Mouse (Mus musculus) C3H10T1/2 (cell line): ENCODE measurements around the gene Mup4. TPM values are rescaled to one million over a fixed set of nuclear protein-coding genes. Genes with fewer than 3 reads are reported as not detected.

ENCODE experiments used
- polyA plus RNA-seq, 2 experiments: library from polyadenylated mRNA; unstranded; fragments of >200 nt; fragmentation: generic; extraction: Trizol; gene quantifications; one replicate each; pipeline ENCODE4 v1.2.1; 2012; ENCODE audit warnings: missing spikeins in 2 of 2

Gene Mup4
- polyA plus RNA-seq: not detected

GRCm38 (mm10) chr4:59960610-59961009, at the start of gene Mup4:
Mup4 (minus strand) TSS chr4:59960710.

GRCm38 (mm10) chr4:59963405-59964344, 3.2 kb upstream of the Mup4 start, which contains the start of gene Mup6:
Mup6 (plus strand) TSS chr4:59964294.

DNA sequence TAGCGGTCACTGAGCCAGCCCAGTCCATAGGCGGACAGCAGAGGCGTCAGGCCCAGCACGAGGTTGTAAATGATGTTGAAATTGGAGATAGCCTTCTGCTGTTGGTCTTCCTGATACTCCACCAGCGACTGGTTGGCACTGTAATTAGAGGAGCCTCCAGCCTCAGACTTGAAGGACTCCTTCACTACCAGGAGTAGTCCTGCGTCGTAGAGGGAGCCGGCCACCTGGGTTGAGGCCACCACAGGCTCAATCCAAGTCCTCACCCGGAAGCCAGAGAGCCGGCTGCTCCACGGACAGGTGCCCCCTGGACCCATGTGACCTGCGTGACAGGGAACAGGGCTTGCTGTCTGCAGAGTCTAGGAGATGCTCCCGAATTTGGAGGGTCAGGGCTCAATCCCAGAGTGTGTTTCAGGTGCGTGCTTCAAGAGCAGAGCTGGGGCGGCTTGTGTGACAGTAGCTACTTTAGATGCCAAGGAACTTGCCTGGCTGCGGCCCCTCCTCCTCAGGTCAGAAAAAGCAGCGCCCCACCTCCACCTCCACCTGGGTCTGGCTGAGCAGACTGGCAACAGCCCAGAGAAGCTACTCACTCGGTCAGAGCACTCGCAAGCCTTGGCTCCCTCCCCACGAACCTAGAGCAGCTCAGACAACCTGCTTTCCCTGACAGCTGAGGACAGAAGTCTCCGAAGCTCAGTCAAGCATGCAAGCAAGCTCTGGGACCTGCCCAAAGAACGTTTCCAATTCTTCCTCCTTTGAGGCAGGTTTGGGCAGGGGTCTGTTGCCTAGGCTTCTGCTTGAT, 45.7 kb downstream of the Mup4 start, which contains the start of gene Slc46a2:
Slc46a2 (minus strand) TSS at position 449 of the 796 bp plus-strand sequence.

Other genes with a start within 250 kb of the Mup4 start
- 1 to 10 TPM; 4.5 to 8.2 TPM for gene Inip, start 159.1 kb downstream of the Mup4 start, polyA plus RNA-seq
- 1 to 10 TPM in 1 of 2 experiments, under 1 TPM in 1; 0.80 to 2.3 TPM for gene Snx30, start 154.9 kb downstream of the Mup4 start, polyA plus RNA-seq
- under 1 TPM in 1 of 2 experiments, not detected in 1; 0.01 TPM for gene Slc46a2, start 45.7 kb downstream of the Mup4 start, polyA plus RNA-seq
- not detected for gene Mup6, start 3.6 kb upstream of the Mup4 start, polyA plus RNA-seq
- gene Mup7, start 109.8 kb upstream of the Mup4 start, polyA plus RNA-seq: not detected
- not detected for gene Mup2, start 193.6 kb upstream of the Mup4 start, polyA plus RNA-seq